Mouse (Mus musculus) limb, embryonic 14.5 days (tissue): ENCODE results near the gene Fam124b. TPM values are rescaled to one million over a fixed set of nuclear protein-coding genes. Genes with fewer than 3 reads are reported as not detected.

Experiments used
- ATAC-seq: fragments of 200-750 bp; cut with Nextera tagmentation; 2 replicates; pipeline ENCODE4 v1.8.0; 2017; ENCODE audit warnings: low read depth, moderate number of reproducible peaks, moderate TSS enrichment; ENCODE audit not compliant: low FRiP score
- DNase-seq: peaks from one replicate; pipeline ENCODE4 v3.0.0-alpha.2; 2015; ENCODE audit warnings: low spot score
- H3K27ac ChIP-seq: fragments of 300-500 bp; sonication (generic); replicated peaks from 2 replicates; pipeline ENCODE4 v1.5.1; 2014; ENCODE audit warnings: low read depth, mild to moderate bottlenecking, low read length, moderate library complexity, mixed read lengths
- H3K27me3 ChIP-seq: fragments of 300-500 bp; sonication (generic); 2 replicates; pipeline ENCODE4 v1.6.1; 2014; ENCODE audit warnings: low read length, mixed read lengths; ENCODE audit not compliant: control insufficient read depth, insufficient read depth
- H3K36me3 ChIP-seq: fragments of 300-500 bp; sonication (generic); 2 replicates; pipeline ENCODE4 v1.6.1; 2014; ENCODE audit warnings: mild to moderate bottlenecking, low read length, moderate library complexity, mixed read lengths; ENCODE audit not compliant: control insufficient read depth, insufficient read depth
- H3K4me1 ChIP-seq: fragments of 300-500 bp; sonication (generic); 2 replicates; pipeline ENCODE4 v1.6.1; 2014; ENCODE audit warnings: antibody characterized with exemption, low read length, mixed read lengths; ENCODE audit not compliant: control insufficient read depth, insufficient read depth
- H3K4me2 ChIP-seq: fragments of 300-500 bp; sonication (generic); replicated peaks from 2 replicates; pipeline ENCODE4 v1.6.1; 2014; ENCODE audit warnings: low read depth, mild to moderate bottlenecking, low read length, moderate library complexity; ENCODE audit not compliant: severe bottlenecking
- H3K4me3 ChIP-seq: fragments of 300-500 bp; sonication (generic); replicated peaks from 2 replicates; pipeline ENCODE4 v1.5.1; 2014; ENCODE audit warnings: low read length
- H3K9ac ChIP-seq: fragments of 300-500 bp; sonication (generic); 2 replicates; pipeline ENCODE4 v1.6.1; 2014; ENCODE audit warnings: mild to moderate bottlenecking, low read depth, low read length, moderate library complexity; ENCODE audit not compliant: severe bottlenecking
- H3K9me3 ChIP-seq: fragments of 300-500 bp; sonication (generic); 2 replicates; pipeline ENCODE4 v1.6.1; 2016; ENCODE audit warnings: low read length; ENCODE audit not compliant: control insufficient read depth
- POLR2A ChIP-seq: fragments of 200-500 bp; IDR thresholded peaks from 2 replicates; pipeline ENCODE4 v1.8.0; 2012; ENCODE audit warnings: inconsistent platforms, mild to moderate bottlenecking, moderate library complexity, borderline replicate concordance; ENCODE audit not compliant: insufficient read depth, insufficient read length; ENCODE audit errors: extremely low read depth
- WGBS: fragments of 180-500 bp; shearing (Covaris S2); extraction: QIAGEN DNeasy Blood & Tissue Kit; methylation state at CpG from one replicate; pipeline ENCODE4 v1.1.7; 2014; 5-methylcytosine and 5-hydroxymethylcytosine counted together
- polyA plus RNA-seq, 2 experiments: library from polyadenylated mRNA; depleted of rRNA in 1 of 2; stranded (reverse) in 1 of 2; unstranded in 1 of 2; fragments of >200 nt; fragmentation: Nextera tagmentation in 1 of 2; extraction: Ambion mirVana in 1 of 2; gene quantifications; 2 replicates each; pipeline versions ENCODE4 v1.2.1 to v1.2.3; 2012 to 2014

The Fam124b gene
- polyA plus RNA-seq, 2 experiments, result 0.58 to 1.0 TPM

DNA sequence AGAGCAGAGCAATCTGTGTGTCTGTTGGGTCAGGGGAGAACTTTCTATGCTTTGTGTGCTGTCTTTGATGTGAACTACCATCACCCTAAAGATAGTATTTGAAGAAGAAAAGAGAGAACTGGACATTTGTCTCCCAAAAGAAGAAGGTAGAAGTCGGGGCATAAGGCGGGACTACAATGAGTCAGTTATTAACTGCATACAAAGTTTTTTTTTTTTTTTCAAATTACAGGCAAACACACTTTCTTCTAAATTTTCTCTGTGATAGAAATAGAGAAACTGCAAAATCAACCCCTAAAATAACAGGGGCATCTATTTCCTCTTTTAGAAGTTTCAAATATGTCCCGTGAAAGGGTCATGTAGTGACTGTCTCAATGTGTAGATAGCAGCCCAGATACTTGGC lies 16.0 kb downstream of the Fam124b start:
- no peak for TF ChIP-seq POLR2A
- DNase-seq, result no peak
- Histone ChIP-seq H3K27me3 (no peaks in the 10 kb centered on the region), H3K9ac (no peak overlapping the region), H3K4me1 (no peaks in the 10 kb centered on the region), H3K4me3 (no peak overlapping the region), H3K27ac (no peak overlapping the region), H3K4me2 (no peak overlapping the region), H3K9me3 (no peaks in the 10 kb centered on the region), H3K36me3 (no peaks in the 10 kb centered on the region)
- ATAC-seq, result no peak
- 84% methylated on average over 3 of the region's 3 CpGs for WGBS

GRCm38 (mm10) chr1:80192837-80193236 lies 25.4 kb downstream of the Fam124b start:
- Histone ChIP-seq H3K4me3 (no peak overlapping the region), H3K9me3 (no peaks in the 10 kb centered on the region), H3K4me1 (no peaks in the 10 kb centered on the region), H3K36me3 (no peaks in the 10 kb centered on the region), H3K27me3 (no peaks in the 10 kb centered on the region), H3K4me2 (no peak overlapping the region), H3K27ac (no peak overlapping the region), H3K9ac (no peak overlapping the region)
- 82% methylated on average over 8 of the region's 8 CpGs for WGBS
- DNase-seq (no peak), ATAC-seq (no peak)
- TF ChIP-seq POLR2A, result no peak

- Histone ChIP-seq H3K36me3 (no peaks in the 10 kb centered on the region), H3K4me3 (no peak overlapping the region), H3K27ac (no peak overlapping the region), H3K9ac (no peak overlapping the region), H3K27me3 (no peaks in the 10 kb centered on the region), H3K9me3 (no peaks in the 10 kb centered on the region; the same call in 1 of the 2 replicates), H3K4me1 (no peaks in the 10 kb centered on the region), H3K4me2 (no peak overlapping the region)
- DNase-seq (no peak), ATAC-seq (no peak)
- no peak for TF ChIP-seq POLR2A
- WGBS, result 58% methylated on average over 3 of the region's 3 CpGs
These were observed 36.9 kb downstream of the Fam124b start for GRCm38 (mm10) chr1:80181414-80181805.

GRCm38 (mm10) chr1:80180767-80181413 lies 37.4 kb downstream of the Fam124b start:
- Histone ChIP-seq H3K9ac (no peak overlapping the region), H3K27me3 (no peaks in the 10 kb centered on the region), H3K9me3 (no peaks in the 10 kb centered on the region; the same call in 1 of the 2 replicates), H3K4me2 (no peak overlapping the region), H3K27ac (no peak overlapping the region), H3K4me3 (no peak overlapping the region), H3K4me1 (no peaks in the 10 kb centered on the region), H3K36me3 (no peaks in the 10 kb centered on the region)
- WGBS, result 42% methylated on average over 13 of the region's 13 CpGs
- no peak for TF ChIP-seq POLR2A
- ATAC-seq, result no peak
- DNase-seq, result peak; percentile 69

DNA sequence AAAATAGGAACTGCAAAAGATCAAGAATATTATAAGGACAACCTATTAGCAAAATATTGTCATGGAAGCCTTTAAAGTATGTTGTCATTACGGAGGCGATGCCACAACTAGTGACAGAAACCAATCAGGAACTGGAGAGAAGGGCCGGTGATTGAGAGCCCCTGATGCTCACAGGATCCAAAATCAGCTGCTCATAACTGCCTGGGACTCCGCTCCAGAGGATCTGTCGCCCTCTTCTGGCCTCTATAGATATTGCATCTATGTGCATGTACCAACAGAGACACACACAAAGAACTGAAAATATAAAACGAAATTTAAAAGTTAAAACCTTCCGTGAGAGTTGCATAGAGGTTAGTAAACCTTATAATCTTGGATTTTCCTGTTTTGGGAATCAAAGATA lies 38.1 kb downstream of the Fam124b start:
- 61% methylated on average over 7 of the region's 7 CpGs for WGBS
- Histone ChIP-seq H3K27ac (no peak overlapping the region), H3K9ac (no peak overlapping the region), H3K36me3 (no peaks in the 10 kb centered on the region), H3K27me3 (no peaks in the 10 kb centered on the region), H3K4me1 (no peaks in the 10 kb centered on the region), H3K4me3 (no peak overlapping the region), H3K9me3 (no peaks in the 10 kb centered on the region), H3K4me2 (no peak overlapping the region)
- ATAC-seq, result no peak
- no peak for TF ChIP-seq POLR2A
- no peak for DNase-seq

DNA sequence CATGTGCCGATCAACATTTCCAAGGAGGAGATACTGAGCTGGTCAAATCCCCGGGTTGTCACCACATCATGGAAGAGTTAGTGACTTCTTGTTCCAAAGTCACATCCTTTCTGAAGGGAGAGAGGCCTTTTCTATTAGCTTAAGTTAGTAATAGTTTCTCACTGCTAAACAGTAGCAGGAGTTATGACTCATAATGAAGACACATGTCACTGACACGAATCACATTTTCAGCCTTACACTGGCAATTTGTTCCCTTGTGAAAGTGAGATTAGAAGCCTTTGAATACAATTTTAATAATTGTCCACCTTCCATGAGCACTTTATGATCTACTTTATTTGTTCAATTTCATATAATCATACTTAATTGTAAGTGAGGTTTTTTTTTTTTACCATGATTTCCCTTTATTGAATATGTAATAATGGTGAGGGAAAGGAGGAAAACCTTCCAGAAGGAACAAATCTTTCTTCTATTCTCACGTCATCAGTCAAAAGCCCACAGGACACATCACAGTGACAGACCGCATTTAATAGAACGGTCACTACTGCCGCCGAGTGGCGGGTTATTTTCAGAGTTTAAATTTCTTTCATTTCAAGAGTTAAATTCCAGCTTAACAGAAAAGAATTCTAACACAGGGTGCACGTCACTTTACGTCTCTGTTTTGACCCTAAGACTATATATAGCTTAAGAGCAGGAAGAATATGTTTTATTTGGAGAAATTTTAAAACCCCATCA lies 40.5 kb downstream of the Fam124b start:
- H3K9ac ChIP-seq, result no peak overlapping the region
- H3K27ac ChIP-seq, result no peak overlapping the region
- no peaks in the 10 kb centered on the region for H3K36me3 ChIP-seq
- no peak for TF ChIP-seq POLR2A
- H3K4me3 ChIP-seq, result no peak overlapping the region
- no peak for ATAC-seq
- WGBS, result 54% methylated on average over 11 of the region's 11 CpGs
- no peak overlapping the region for H3K4me2 ChIP-seq
- peak; percentile 39 for DNase-seq
- H3K27me3 ChIP-seq, result no peaks in the 10 kb centered on the region
- no peaks in the 10 kb centered on the region for H3K4me1 ChIP-seq
- no peaks in the 10 kb centered on the region for H3K9me3 ChIP-seq
